Mouse (Mus musculus): Measurements from ENCODE around the gene Hspb7. TPM values are rescaled to one million over a fixed set of nuclear protein-coding genes. Genes with fewer than 3 reads are reported as not detected.

The Hspb7 gene
- polyA plus RNA-seq, 1 experiment from 2014 or later, result not detected

DNA sequence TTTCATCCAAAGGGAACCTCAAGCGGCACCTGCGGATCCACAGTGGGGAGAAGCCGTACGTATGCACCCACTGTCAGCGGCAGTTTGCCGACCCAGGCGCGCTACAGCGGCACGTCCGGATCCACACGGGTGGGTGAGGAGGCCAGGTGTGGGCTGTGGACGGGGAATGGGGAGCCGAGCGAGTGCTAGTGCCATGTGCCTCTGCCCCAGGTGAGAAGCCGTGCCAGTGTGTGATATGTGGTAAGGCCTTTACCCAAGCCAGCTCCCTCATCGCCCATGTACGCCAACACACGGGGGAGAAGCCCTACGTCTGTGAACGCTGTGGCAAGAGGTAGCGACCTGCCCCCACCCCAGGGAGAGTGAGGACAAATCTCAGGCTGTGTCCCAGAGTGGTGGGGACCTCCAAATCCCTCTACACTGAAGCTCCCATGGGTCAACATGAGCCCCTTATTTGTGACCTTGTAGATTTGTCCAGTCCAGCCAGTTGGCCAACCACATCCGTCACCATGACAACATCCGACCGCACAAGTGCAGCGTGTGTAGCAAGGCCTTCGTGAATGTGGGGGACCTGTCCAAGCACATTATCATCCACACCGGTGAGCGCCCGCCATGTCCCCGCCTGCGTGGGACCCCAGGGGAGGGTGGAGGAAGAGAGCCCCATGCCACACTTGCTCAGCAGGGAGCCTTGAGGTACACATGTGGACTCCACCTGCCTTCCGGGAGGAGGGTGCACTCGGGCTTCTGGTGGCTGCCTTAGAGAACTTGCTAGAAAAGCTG is 45.1 kb downstream of the Hspb7 start:
- Histone ChIP-seq H3K9ac (no peak overlapping the region), H3K36me3 (peaks cover 88% of the 10 kb centered on the region)
- WGBS, result 93% methylated on average over 34 of the region's 34 CpGs

DNA sequence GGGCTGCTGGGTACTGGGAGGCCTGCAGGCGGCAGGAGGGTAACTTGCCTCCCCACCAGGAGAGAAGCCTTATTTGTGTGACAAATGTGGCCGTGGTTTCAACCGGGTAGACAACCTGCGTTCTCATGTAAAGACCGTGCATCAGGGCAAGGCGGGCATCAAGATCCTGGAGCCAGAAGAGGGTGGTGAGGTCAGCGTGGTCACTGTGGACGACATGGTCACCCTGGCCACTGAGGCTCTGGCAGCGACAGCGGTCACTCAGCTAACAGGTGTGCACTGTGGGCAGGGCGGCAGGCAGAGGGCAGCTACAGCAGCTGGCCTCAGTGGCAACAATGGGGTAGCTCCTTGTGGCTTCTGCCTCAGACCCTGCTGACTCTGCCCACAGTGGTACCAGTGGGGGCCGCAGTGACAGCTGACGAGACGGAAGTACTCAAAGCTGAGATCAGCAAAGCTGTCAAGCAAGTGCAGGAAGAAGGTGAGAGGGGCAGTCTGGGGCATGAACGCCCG is 45.8 kb downstream of the Hspb7 start:
- 89% methylated on average over 16 of the region's 16 CpGs for WGBS
- Histone ChIP-seq H3K9me3 (no peaks in the 10 kb centered on the region), H3K36me3 (peaks cover 95% of the 10 kb centered on the region)

More for the DNA sequence above, 45.1 kb downstream of the Hspb7 start:
- ATAC-seq (ENCODE audit: insufficient number of reproducible peaks, insufficient read depth, low FRiP score, low TSS enrichment), result no peak
- Histone ChIP-seq H3K27me3 (no peaks in the 10 kb centered on the region), H3K4me1 (no peaks in the 10 kb centered on the region), H3K4me3 (no peak overlapping the region), H3K4me2 (replicated peaks) (no peak overlapping the region), H3K9me3 (no peaks in the 10 kb centered on the region), H3K27ac (no peak overlapping the region)

DNA sequence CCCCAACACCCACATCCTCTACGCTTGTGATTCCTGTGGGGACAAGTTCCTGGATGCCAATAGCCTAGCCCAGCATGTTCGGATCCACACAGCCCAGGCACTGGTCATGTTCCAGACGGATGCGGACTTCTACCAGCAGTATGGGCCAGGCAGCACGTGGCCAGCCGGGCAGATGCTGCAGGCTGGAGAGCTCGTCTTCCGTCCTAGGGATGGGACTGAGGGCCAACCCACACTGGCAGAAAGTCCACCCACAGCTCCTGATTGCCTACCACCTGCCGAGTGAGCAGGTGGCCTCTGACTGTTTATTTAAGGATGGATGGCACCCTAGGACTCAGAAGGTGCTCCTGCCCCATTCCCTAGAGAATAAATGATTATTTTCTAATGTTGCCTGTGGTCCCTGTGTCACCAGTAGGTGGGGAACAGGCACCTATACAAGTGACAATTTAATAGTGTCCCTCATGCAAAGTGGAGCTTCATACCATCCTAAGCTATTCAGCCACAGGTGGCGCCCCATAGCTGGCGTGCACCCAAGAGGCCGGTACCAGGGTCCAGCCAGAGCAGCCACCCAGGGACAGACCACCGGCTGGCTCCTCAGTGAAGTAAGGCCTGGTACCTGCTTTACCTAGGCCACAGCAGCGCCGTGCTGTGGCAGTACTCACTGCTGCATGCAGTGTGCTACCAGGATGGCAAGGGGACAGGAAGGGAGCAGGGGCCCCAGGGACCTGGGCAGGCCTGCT is 46.4 kb downstream of the Hspb7 start:
- H3K4me1 ChIP-seq, result no peaks in the 10 kb centered on the region
- 88% methylated on average over 15 of the region's 15 CpGs for WGBS
- no peak overlapping the region for H3K27ac ChIP-seq
- H3K9me3 ChIP-seq, result no peaks in the 10 kb centered on the region
- no peak overlapping the region for H3K4me3 ChIP-seq
- ATAC-seq (ENCODE audit: insufficient number of reproducible peaks, insufficient read depth, low FRiP score, low TSS enrichment), result no peak
- H3K4me2 ChIP-seq (replicated peaks), result no peak overlapping the region
- H3K9ac ChIP-seq, result no peak overlapping the region
- H3K36me3 ChIP-seq, result peaks cover 97% of the 10 kb centered on the region
- H3K27me3 ChIP-seq, result no peaks in the 10 kb centered on the region

More for the DNA sequence above, 45.8 kb downstream of the Hspb7 start:
- no peak overlapping the region for H3K27ac ChIP-seq
- ATAC-seq (ENCODE audit: insufficient number of reproducible peaks, insufficient read depth, low FRiP score, low TSS enrichment), result no peak
- no peaks in the 10 kb centered on the region for H3K27me3 ChIP-seq
- H3K9ac ChIP-seq, result no peak overlapping the region
- H3K4me2 ChIP-seq (replicated peaks), result no peak overlapping the region
- no peak overlapping the region for H3K4me3 ChIP-seq
- no peaks in the 10 kb centered on the region for H3K4me1 ChIP-seq

DNA sequence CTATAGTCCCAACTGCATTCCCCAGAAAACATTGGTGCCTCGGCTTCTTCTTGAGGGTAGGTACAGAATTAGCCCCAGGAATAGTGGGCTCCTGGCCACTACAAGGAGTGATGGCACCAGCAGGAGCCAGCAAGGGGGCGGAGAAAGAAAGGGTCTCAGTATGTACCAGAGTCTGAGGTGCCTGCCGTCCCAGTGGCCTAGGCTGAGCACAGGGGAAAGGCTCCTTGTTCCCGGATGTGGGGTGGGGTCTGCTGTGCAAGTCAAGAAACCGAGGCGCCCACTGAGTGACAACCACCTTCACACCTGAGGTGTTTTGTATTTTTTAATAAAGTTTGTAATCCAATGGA is 47.0 kb downstream of the Hspb7 start:
- Histone ChIP-seq H3K36me3 (peaks cover 97% of the 10 kb centered on the region), H3K27ac (no peak overlapping the region), H3K4me3 (no peak overlapping the region), H3K4me1 (no peaks in the 10 kb centered on the region), H3K27me3 (no peaks in the 10 kb centered on the region), H3K9me3 (no peaks in the 10 kb centered on the region), H3K4me2 (replicated peaks) (no peak overlapping the region), H3K9ac (no peak overlapping the region)
- WGBS, result 81% methylated on average over 6 of the region's 6 CpGs
- no peak for ATAC-seq (ENCODE audit: insufficient number of reproducible peaks, insufficient read depth, low FRiP score, low TSS enrichment)

DNA sequence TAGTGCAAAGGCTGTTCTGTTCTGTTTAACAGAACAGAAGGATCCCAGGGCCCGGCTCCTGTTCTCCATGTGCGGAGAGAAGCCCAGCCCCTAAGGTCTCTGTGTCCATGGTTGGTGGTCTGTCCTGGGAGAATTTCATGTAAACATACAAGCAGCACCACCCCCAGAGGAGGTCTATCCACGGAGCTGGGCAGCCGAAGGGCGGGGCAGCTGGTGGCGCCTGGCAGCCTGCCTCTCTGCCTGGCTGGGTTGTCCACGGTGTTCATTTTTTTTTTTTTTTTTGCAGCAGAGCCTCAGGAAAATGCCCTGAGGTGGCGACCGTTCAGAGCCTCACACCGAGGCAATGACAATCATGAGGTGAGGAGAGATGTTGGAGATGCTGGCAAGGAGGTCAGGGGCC is 48.0 kb downstream of the Hspb7 start:
- peaks cover 97% of the 10 kb centered on the region for H3K36me3 ChIP-seq
- H3K4me3 ChIP-seq, result no peak overlapping the region
- H3K9me3 ChIP-seq, result no peaks in the 10 kb centered on the region
- no peak overlapping the region for H3K27ac ChIP-seq
- no peaks in the 10 kb centered on the region for H3K27me3 ChIP-seq
- no peak for ATAC-seq (ENCODE audit: insufficient number of reproducible peaks, insufficient read depth, low FRiP score, low TSS enrichment)
- WGBS, result 71% methylated on average over 10 of the region's 10 CpGs
- H3K4me1 ChIP-seq, result no peaks in the 10 kb centered on the region
- H3K4me2 ChIP-seq (replicated peaks), result no peak overlapping the region
- no peak overlapping the region for H3K9ac ChIP-seq

DNA sequence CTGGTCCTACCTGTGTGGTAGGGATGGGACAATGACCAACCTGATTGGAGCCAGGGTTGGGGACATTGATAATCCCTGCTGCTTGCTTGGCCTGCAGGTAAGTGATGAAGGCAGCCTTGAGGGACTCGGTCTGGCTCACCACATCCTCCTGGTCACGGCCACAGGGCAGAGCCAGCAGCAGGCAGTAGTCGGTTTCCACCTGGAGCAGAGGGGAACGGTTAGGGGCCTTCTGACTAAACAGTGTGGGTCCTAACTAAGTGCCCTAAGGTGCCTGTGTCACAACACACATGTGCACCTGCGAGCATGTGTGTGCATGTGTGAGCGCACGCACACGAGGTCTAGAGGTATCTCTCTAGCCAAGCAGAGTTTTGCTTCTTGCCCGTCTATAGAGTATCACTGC is 48.8 kb downstream of the Hspb7 start:
- 92% methylated on average over 9 of the region's 9 CpGs for WGBS

DNA sequence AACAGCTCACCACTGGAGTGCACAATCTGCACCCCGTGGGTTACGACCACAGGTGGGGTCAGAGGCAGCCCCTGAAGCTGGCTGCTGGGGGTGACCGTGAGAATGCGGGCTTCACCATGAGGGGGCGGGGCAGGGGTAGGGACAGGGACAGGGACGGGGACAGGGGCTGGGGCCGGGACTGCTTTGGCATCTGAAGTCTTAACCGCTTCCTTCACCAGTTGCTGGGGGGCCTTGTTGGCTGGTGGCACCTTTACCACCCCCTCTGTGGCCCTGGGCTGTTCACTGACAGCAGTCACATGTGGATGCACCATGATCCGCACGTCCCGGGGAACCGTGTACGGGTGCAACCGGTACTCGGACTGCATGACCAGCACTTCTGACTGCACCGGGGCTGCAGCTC is 50.9 kb downstream of the Hspb7 start:
- Histone ChIP-seq H3K4me3 (no peak overlapping the region), H3K9ac (no peak overlapping the region), H3K4me1 (no peaks in the 10 kb centered on the region), H3K4me2 (replicated peaks) (no peak overlapping the region), H3K9me3 (no peaks in the 10 kb centered on the region), H3K27ac (no peak overlapping the region), H3K27me3 (no peaks in the 10 kb centered on the region), H3K36me3 (peaks cover 97% of the 10 kb centered on the region)
- 96% methylated on average over 16 of the region's 16 CpGs for WGBS
- ATAC-seq (ENCODE audit: insufficient number of reproducible peaks, insufficient read depth, low FRiP score, low TSS enrichment), result no peak

More for the DNA sequence above, 48.8 kb downstream of the Hspb7 start:
- Histone ChIP-seq H3K4me2 (replicated peaks) (no peak overlapping the region), H3K9ac (no peak overlapping the region), H3K27me3 (no peaks in the 10 kb centered on the region), H3K4me1 (no peaks in the 10 kb centered on the region), H3K36me3 (peaks cover 97% of the 10 kb centered on the region), H3K4me3 (no peak overlapping the region), H3K9me3 (no peaks in the 10 kb centered on the region), H3K27ac (no peak overlapping the region)
- no peak for ATAC-seq (ENCODE audit: insufficient number of reproducible peaks, insufficient read depth, low FRiP score, low TSS enrichment)

DNA sequence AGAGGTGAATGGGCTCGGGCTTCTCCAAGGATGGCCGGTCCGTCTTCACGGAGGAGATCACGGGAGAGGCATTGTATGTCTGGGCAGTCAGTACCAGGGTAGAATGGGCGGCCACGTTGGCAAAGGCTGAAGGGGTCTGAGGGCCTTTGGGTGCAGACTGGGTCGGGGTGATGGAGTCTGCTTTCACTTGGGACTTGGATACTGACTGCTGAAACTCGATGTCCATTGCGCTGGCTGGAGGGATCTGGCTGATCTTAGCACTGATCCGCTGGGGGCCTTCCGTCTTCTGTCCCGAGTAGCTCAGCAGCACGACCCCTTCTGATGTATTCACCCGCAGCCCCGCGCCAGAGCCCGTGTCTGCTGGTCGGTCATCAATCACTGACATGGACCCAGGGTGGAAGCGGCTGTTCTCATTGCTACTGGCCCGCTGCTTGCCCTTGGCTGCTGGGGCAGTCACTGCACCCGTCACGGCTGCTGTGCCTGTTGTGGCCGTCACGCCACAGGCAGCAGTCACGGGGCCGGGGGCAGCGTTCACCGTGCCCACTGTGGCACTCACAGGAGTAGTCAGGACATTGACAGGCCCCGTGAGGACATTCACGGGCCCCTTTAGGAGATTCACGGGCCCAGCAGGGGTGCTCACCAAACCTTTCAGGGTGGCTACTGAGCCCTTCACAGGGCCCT is 52.2 kb downstream of the Hspb7 start:
- no peak overlapping the region for H3K4me2 ChIP-seq (replicated peaks)
- no peak overlapping the region for H3K27ac ChIP-seq
- no peaks in the 10 kb centered on the region for H3K9me3 ChIP-seq
- WGBS, result 94% methylated on average over 32 of the region's 32 CpGs
- no peak for ATAC-seq (ENCODE audit: insufficient number of reproducible peaks, insufficient read depth, low FRiP score, low TSS enrichment)
- no peak overlapping the region for H3K9ac ChIP-seq
- no peak overlapping the region for H3K4me3 ChIP-seq
- no peaks in the 10 kb centered on the region for H3K4me1 ChIP-seq
- H3K27me3 ChIP-seq, result no peaks in the 10 kb centered on the region
- H3K36me3 ChIP-seq, result peaks cover 97% of the 10 kb centered on the region

DNA sequence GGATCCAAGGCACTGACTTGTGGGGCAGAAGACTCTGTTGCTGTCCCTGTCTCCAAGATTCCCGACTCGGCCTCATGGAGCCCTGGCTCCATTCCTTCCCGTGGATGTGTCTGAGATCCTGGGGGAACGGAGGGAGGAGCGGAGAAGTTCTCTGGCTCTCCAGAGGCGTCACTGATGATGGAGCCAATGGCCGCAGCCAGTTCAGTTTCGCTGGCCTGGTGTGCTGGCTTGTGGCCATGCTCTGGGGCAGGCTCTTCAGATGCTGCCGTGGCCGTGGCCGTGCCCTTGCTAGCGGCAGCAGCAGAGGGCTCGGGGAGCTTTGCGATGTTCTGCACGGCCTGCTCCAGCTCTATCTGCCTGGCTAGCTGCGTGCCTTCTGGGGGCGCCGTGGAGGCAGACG is 53.9 kb downstream of the Hspb7 start:
- peaks cover 100% of the 10 kb centered on the region for H3K36me3 ChIP-seq
- no peaks in the 10 kb centered on the region for H3K27me3 ChIP-seq
- H3K9ac ChIP-seq, result no peak overlapping the region
- no peak overlapping the region for H3K4me2 ChIP-seq (replicated peaks)
- H3K4me3 ChIP-seq, result no peak overlapping the region
- H3K27ac ChIP-seq, result no peak overlapping the region
- no peaks in the 10 kb centered on the region for H3K9me3 ChIP-seq
- WGBS, result 91% methylated on average over 19 of the region's 19 CpGs
- no peak for ATAC-seq (ENCODE audit: insufficient number of reproducible peaks, insufficient read depth, low FRiP score, low TSS enrichment)
- no peaks in the 10 kb centered on the region for H3K4me1 ChIP-seq
